Mouse (Mus musculus) left cerebral cortex, postnatal 14 days (tissue): ENCODE results near the gene Tfpi2. TPM values are rescaled to one million over a fixed set of nuclear protein-coding genes. Genes with fewer than 3 reads are reported as not detected.

ENCODE experiments used
- DNase-seq, 2 experiments: peaks; one replicate each; pipeline ENCODE4 v3.0.0; 2021 to 2022; ENCODE audit warnings: low spot score in 2 of 2, mixed read lengths in 1 of 2
- intact Hi-C: fragments of 180-260 bp; cut with DNase I; formaldehyde crosslinking; loops from one replicate; pipeline ENCODE4 v1.15.1; 2025
- long read RNA-seq, 2 experiments: library from polyadenylated mRNA; stranded (forward); transcript quantifications; one replicate each; pipeline ENCODE4 v2.0.0; 2021
- total RNA-seq, 2 experiments: library from RNA; stranded (reverse); gene quantifications; 2 replicates each; pipeline ENCODE4 v1.2.3; 2021

Gene Tfpi2
- under 1 TPM; 0.21 to 0.35 TPM for total RNA-seq
- long read RNA-seq, experiment 1 = 0 reads
- long read RNA-seq, experiment 2 = 0 reads

GRCm38 (mm10) chr6:3988750-3989149 lies at the start of gene Tfpi2:
Gene Tfpi2, minus strand, starts transcription at chr6:3988919.
- intact Hi-C loops = no loop called here
- DNase-seq = no peak

GRCm38 (mm10) chr6:4030956-4031355 lies 42.2 kb upstream of the Tfpi2 start:
- DNase-seq = no peak
- intact Hi-C loops = no loop called here

- intact Hi-C loops = no loop called here
These were observed 37.6 kb upstream of the Tfpi2 start for GRCm38 (mm10) chr6:4026367-4026766.

GRCm38 (mm10) chr6:4022645-4023044 lies 33.9 kb upstream of the Tfpi2 start:
- intact Hi-C loops = no loop called here
- no peak for DNase-seq

More at GRCm38 (mm10) chr6:4026367-4026766, 37.6 kb upstream of the Tfpi2 start:
- no peak for DNase-seq

GRCm38 (mm10) chr6:4009548-4009947 lies 20.8 kb upstream of the Tfpi2 start:
- no peak for DNase-seq
- intact Hi-C loops = no loop called here

GRCm38 (mm10) chr6:4008501-4009040 lies 19.9 kb upstream of the Tfpi2 start:
- intact Hi-C loops = no loop called here
- no peak for DNase-seq

- intact Hi-C loops = no loop called here
- no peak for DNase-seq
These were observed 16.1 kb upstream of the Tfpi2 start for GRCm38 (mm10) chr6:4004808-4005207.

GRCm38 (mm10) chr6:4003890-4004306 lies 15.2 kb upstream of the Tfpi2 start, which contains the start of gene Gng11:
Gene Gng11, plus strand, starts transcription at chr6:4003904.
- DNase-seq = peak in 1 of 2 experiments; percentile 6
- intact Hi-C loops = no loop called here

- intact Hi-C loops = no loop called here
- no peak for DNase-seq
These were observed 14.7 kb upstream of the Tfpi2 start for GRCm38 (mm10) chr6:4003445-4003844.

- intact Hi-C loops = no loop called here
- no peak for DNase-seq
These were observed 12.0 kb upstream of the Tfpi2 start for GRCm38 (mm10) chr6:4000716-4001115.

GRCm38 (mm10) chr6:3999296-3999695 lies 10.6 kb upstream of the Tfpi2 start:
- intact Hi-C loops = no loop called here
- no peak for DNase-seq

GRCm38 (mm10) chr6:3998089-3998488 lies 9.4 kb upstream of the Tfpi2 start:
- intact Hi-C loops = no loop called here

GRCm38 (mm10) chr6:3993492-3993891 lies 4.8 kb upstream of the Tfpi2 start, which contains the start of gene Gngt1:
Gene Gngt1, plus strand, starts transcription at chr6:3993792.
- intact Hi-C loops = no loop called here
- DNase-seq = no peak

More at GRCm38 (mm10) chr6:3998089-3998488, 9.4 kb upstream of the Tfpi2 start:
- no peak for DNase-seq

- DNase-seq = no peak
- intact Hi-C loops = no loop called here
These were observed 5.9 kb downstream of the Tfpi2 start for GRCm38 (mm10) chr6:3982661-3983284.

GRCm38 (mm10) chr6:3973679-3974078 lies 15.0 kb downstream of the Tfpi2 start:
- no peak for DNase-seq
- intact Hi-C loops = no loop called here

GRCm38 (mm10) chr6:3967676-3968626 lies 20.8 kb downstream of the Tfpi2 start:
- peak in 1 of 2 experiments; percentile 9 for DNase-seq
- intact Hi-C loops = no loop called here

- DNase-seq = no peak
- intact Hi-C loops = no loop called here
These were observed 33.8 kb downstream of the Tfpi2 start for GRCm38 (mm10) chr6:3954969-3955368.

- intact Hi-C loops = no loop called here
- DNase-seq = no peak
These were observed 52.5 kb downstream of the Tfpi2 start for GRCm38 (mm10) chr6:3936140-3936714.

GRCm38 (mm10) chr6:3935606-3936005 lies 53.1 kb downstream of the Tfpi2 start:
- intact Hi-C loops = no loop called here

GRCm38 (mm10) chr6:3935048-3935447 lies 53.7 kb downstream of the Tfpi2 start:
- no peak for DNase-seq
- intact Hi-C loops = no loop called here

More at GRCm38 (mm10) chr6:3935606-3936005, 53.1 kb downstream of the Tfpi2 start:
- no peak for DNase-seq
